Mouse (Mus musculus): Measurements from ENCODE around the gene Lss. TPM values are rescaled to one million over a fixed set of nuclear protein-coding genes. Genes with fewer than 3 reads are reported as not detected.

Gene Lss
- total RNA-seq (2014; fragmentation: Nextera tagmentation) (16.3 and 20.5 TPM in 2 replicates), total RNA-seq (2017) (64.1 and 66.0 TPM in 2 replicates), polyA plus RNA-seq (2012) (26.1 and 46.6 TPM in 2 replicates)

DNA sequence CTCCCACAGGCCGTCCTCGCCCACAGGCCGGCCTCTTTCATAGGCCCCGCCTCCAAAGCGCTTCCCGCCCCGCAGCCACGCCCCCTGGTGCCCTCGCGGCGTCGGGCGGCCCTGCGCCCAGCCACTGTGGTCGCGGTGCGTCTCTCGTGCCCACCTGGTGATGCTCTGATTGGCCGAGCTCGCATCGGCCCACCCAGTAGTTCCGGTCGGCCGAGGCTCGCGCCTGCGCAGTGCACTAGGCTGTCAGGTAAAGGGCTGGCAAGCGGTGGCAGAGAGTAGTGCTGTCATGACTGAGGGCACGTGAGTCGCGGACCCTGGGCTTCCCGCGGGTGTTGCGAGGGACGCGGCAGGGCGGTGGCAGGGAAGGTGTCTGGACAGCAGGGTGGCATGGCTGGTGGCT is at the start of gene Lss:
TSS of gene Lss (plus strand) at position 214 of the 400 bp plus-strand sequence.
- Histone ChIP-seq H3K4me1 (ENCODE audit: insufficient read depth, low read depth, low read length) (peaks cover 49% of the 10 kb centered on the region), H3K9me3 (replicated peaks) (no peaks in the 10 kb centered on the region), H3K36me3 (replicated peaks) (peaks cover 40% of the 10 kb centered on the region), H3K4me3 (ENCODE audit: low read depth, low read length) (peak within 1 kb of the TSS; percentile 95), H3K27me3 (ENCODE audit: insufficient read depth, low read length) (peaks cover 8% of the 10 kb centered on the region)
- peak; percentile 97 for DNase-seq (ENCODE audit: low spot score)
- ATAC-seq (ENCODE audit: extremely low read depth, insufficient number of reproducible peaks, low FRiP score, poor library complexity, severe bottlenecking): peak; percentile 98
- TF ChIP-seq POLR2AphosphoS5 (IDR thresholded peaks at IDR 0.05; ENCODE audit: insufficient replicate concordance, low read depth, low read length) (no peak), GATA1 (IDR thresholded peaks at IDR 0.05; ENCODE audit: borderline replicate concordance, low read length) (no peak), CTCF (IDR thresholded peaks at IDR 0.05; ENCODE audit: low read depth, low read length) (no peak)

DNA sequence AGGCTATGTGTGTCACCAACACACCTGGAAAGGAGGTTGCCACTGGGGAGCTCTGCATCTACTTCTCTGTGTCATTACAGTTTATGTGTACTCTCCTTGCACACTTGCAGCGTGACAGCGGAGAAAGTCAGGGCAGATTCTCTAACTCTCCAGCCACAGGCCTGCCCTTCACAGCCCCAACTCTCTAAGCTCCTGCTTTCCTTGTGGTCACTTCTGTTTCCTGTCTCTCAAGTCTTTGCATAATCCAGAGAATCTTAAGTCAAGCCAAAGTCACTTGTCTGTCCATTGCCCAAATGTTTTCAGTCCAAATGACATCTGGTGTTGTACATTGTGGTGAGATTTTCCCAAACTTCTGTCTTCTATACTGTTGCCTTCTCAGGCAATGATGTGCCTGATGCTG is 45.1 kb upstream of the Lss start:
- H3K36me3 ChIP-seq (replicated peaks): peaks cover 95% of the 10 kb centered on the region
- TF ChIP-seq GATA1 (IDR thresholded peaks at IDR 0.05; ENCODE audit: borderline replicate concordance, low read length): no peak
- TF ChIP-seq TAL1 (conservative IDR thresholded peaks at IDR 0.05; ENCODE audit: low read depth, low read length): no peak
- TF ChIP-seq POLR2AphosphoS5 (IDR thresholded peaks at IDR 0.05; ENCODE audit: insufficient replicate concordance, low read depth, low read length): no peak
- DNase-seq (ENCODE audit: low spot score): no peak
- H3K4me3 ChIP-seq (ENCODE audit: low read depth, low read length): no peak overlapping the region
- H3K4me1 ChIP-seq (ENCODE audit: insufficient read depth, low read depth, low read length): peaks cover 48% of the 10 kb centered on the region
- ATAC-seq (ENCODE audit: extremely low read depth, insufficient number of reproducible peaks, low FRiP score, poor library complexity, severe bottlenecking): no peak
- H3K9me3 ChIP-seq (replicated peaks): no peaks in the 10 kb centered on the region
- no peaks in the 10 kb centered on the region for H3K27me3 ChIP-seq (ENCODE audit: insufficient read depth, low read length)

DNA sequence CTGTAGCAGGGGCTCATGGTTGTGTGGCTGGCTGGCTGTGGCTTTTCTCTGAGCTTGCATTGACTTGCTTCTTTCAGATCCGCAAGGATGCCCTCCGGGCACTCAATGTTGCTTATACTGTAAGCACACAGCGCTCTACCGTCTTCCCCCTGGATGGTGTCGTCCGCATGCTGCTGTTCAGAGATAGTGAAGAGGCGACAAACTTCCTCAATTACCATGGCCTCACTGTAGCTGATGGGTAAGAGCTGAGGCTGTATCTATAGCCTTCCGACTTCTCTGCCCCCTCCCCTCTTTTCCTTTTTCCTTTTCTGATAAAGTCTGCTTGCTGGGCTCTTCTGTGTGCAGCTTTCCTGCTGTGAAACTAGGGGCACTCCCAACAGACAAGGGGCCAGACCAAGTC is 43.1 kb upstream of the Lss start:
- peak; percentile 86 for ATAC-seq (ENCODE audit: extremely low read depth, insufficient number of reproducible peaks, low FRiP score, poor library complexity, severe bottlenecking)
- H3K36me3 ChIP-seq (replicated peaks): peaks cover 92% of the 10 kb centered on the region

DNA sequence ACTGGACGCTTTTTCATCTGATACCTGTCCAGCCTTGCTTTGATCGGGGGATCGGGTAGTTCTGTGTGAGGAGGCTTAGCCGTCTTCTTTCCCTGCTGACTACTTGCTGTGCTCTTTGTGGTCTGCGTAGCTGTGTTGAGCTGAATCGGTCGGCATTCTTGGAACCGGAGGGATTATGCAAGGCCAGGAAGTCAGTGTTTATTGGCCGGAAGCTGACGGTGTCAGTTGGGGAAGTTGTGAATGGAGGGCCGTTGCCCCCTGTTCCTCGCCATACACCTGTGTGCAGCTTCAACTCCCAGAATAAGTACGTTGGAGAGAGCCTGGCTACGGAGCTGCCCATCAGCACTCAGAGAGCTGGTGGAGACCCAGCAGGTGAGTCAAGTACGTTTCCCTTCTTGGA is 42.2 kb upstream of the Lss start:
- H3K27me3 ChIP-seq (ENCODE audit: insufficient read depth, low read length): no peaks in the 10 kb centered on the region
- H3K4me1 ChIP-seq (ENCODE audit: insufficient read depth, low read depth, low read length): peaks cover 72% of the 10 kb centered on the region
- H3K9me3 ChIP-seq (replicated peaks): no peaks in the 10 kb centered on the region
- ATAC-seq (ENCODE audit: extremely low read depth, insufficient number of reproducible peaks, low FRiP score, poor library complexity, severe bottlenecking): no peak
- TF ChIP-seq POLR2AphosphoS5 (IDR thresholded peaks at IDR 0.05; ENCODE audit: insufficient replicate concordance, low read depth, low read length) (no peak), GATA2 (IDR thresholded peaks at IDR 0.05; ENCODE audit: borderline replicate concordance, low read depth, low read length) (no peak), TAL1 (conservative IDR thresholded peaks at IDR 0.05; ENCODE audit: low read depth, low read length) (no peak), CTCF (IDR thresholded peaks at IDR 0.05; ENCODE audit: low read depth, low read length) (no peak), GATA1 (IDR thresholded peaks at IDR 0.05; ENCODE audit: borderline replicate concordance, low read length) (no peak)
- H3K36me3 ChIP-seq (replicated peaks): peaks cover 92% of the 10 kb centered on the region
- DNase-seq (ENCODE audit: low spot score): no peak
- no peak overlapping the region for H3K4me3 ChIP-seq (ENCODE audit: low read depth, low read length)

More for the DNA sequence above, 43.1 kb upstream of the Lss start:
- Histone ChIP-seq H3K4me3 (ENCODE audit: low read depth, low read length) (no peak overlapping the region; the same call in 1 of the 2 replicates), H3K4me1 (ENCODE audit: insufficient read depth, low read depth, low read length) (peaks cover 63% of the 10 kb centered on the region), H3K27me3 (ENCODE audit: insufficient read depth, low read length) (no peaks in the 10 kb centered on the region), H3K9me3 (replicated peaks) (no peaks in the 10 kb centered on the region)
- TF ChIP-seq GATA1 (IDR thresholded peaks at IDR 0.05; ENCODE audit: borderline replicate concordance, low read length): no peak
- no peak for TF ChIP-seq CTCF (IDR thresholded peaks at IDR 0.05; ENCODE audit: low read depth, low read length)
- TF ChIP-seq GATA2 (IDR thresholded peaks at IDR 0.05; ENCODE audit: borderline replicate concordance, low read depth, low read length): no peak
- no peak for TF ChIP-seq POLR2AphosphoS5 (IDR thresholded peaks at IDR 0.05; ENCODE audit: insufficient replicate concordance, low read depth, low read length)
- TF ChIP-seq TAL1 (conservative IDR thresholded peaks at IDR 0.05; ENCODE audit: low read depth, low read length): peak; percentile 57
- DNase-seq (ENCODE audit: low spot score): peak; percentile 67

DNA sequence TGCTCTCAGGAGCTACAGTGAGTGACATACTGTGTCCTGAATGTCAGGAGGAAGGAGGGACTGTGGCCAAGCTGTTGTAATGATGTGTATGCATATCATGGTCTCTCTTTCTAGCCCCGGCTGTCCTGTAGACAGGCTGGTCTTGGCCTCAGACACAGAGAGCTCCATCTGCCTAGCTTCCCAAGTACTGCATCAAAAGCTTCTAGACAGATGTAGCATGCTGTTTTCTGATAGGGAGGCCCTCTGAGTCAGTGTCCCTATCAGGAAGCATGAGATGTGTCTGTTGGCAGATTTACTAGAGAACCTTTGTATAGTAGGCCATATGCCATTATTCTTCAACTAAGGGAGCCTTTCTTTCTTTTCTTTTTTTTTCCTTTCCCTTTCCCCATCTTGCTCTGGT is 37.9 kb upstream of the Lss start:
- ATAC-seq (ENCODE audit: extremely low read depth, insufficient number of reproducible peaks, low FRiP score, poor library complexity, severe bottlenecking) (peak; percentile 37), DNase-seq (ENCODE audit: low spot score) (peak; percentile 29)
- H3K9me3 ChIP-seq (replicated peaks): no peaks in the 10 kb centered on the region
- H3K4me1 ChIP-seq (ENCODE audit: insufficient read depth, low read depth, low read length): peaks cover 77% of the 10 kb centered on the region
- no peak overlapping the region for H3K4me3 ChIP-seq (ENCODE audit: low read depth, low read length)
- H3K27me3 ChIP-seq (ENCODE audit: insufficient read depth, low read length): no peaks in the 10 kb centered on the region
- TF ChIP-seq POLR2AphosphoS5 (IDR thresholded peaks at IDR 0.05; ENCODE audit: insufficient replicate concordance, low read depth, low read length) (no peak), GATA1 (IDR thresholded peaks at IDR 0.05; ENCODE audit: borderline replicate concordance, low read length) (no peak), CTCF (IDR thresholded peaks at IDR 0.05; ENCODE audit: low read depth, low read length) (no peak), GATA2 (IDR thresholded peaks at IDR 0.05; ENCODE audit: borderline replicate concordance, low read depth, low read length) (no peak), TAL1 (conservative IDR thresholded peaks at IDR 0.05; ENCODE audit: low read depth, low read length) (no peak)
- peaks cover 90% of the 10 kb centered on the region for H3K36me3 ChIP-seq (replicated peaks)

DNA sequence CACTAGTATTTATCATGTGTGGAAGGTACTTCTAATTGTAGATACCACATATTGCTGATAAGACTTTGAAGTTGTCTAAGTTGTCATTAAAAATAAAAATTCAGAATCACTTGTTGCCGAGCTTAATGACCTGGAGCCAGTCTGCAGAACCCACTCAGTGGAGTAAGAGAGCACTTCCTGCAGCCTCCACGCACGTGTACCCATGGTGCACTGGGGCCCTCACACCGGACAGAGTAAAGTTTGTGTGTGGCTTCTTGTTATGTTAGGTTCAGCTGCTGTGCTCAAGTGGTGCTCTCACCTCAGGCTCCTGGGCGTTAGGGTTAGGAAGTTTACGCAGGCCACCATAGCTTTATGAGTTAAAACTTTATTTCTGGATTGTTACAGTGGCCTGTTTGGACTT is 35.9 kb upstream of the Lss start:
- Histone ChIP-seq H3K4me1 (ENCODE audit: insufficient read depth, low read depth, low read length) (peaks cover 57% of the 10 kb centered on the region), H3K36me3 (replicated peaks) (peaks cover 90% of the 10 kb centered on the region), H3K9me3 (replicated peaks) (no peaks in the 10 kb centered on the region), H3K4me3 (ENCODE audit: low read depth, low read length) (no peak overlapping the region; the same call in 1 of the 2 replicates), H3K27me3 (ENCODE audit: insufficient read depth, low read length) (no peaks in the 10 kb centered on the region)
- ATAC-seq (ENCODE audit: extremely low read depth, insufficient number of reproducible peaks, low FRiP score, poor library complexity, severe bottlenecking) (no peak), DNase-seq (ENCODE audit: low spot score) (no peak)
- TF ChIP-seq CTCF (IDR thresholded peaks at IDR 0.05; ENCODE audit: low read depth, low read length) (no peak), GATA1 (IDR thresholded peaks at IDR 0.05; ENCODE audit: borderline replicate concordance, low read length) (no peak), TAL1 (conservative IDR thresholded peaks at IDR 0.05; ENCODE audit: low read depth, low read length) (no peak), POLR2AphosphoS5 (IDR thresholded peaks at IDR 0.05; ENCODE audit: insufficient replicate concordance, low read depth, low read length) (no peak), GATA2 (IDR thresholded peaks at IDR 0.05; ENCODE audit: borderline replicate concordance, low read depth, low read length) (no peak)

All from G1E (cell line).